Mouse (Mus musculus): ENCODE results near the gene Olfr450.

The Olfr450 gene

DNA sequence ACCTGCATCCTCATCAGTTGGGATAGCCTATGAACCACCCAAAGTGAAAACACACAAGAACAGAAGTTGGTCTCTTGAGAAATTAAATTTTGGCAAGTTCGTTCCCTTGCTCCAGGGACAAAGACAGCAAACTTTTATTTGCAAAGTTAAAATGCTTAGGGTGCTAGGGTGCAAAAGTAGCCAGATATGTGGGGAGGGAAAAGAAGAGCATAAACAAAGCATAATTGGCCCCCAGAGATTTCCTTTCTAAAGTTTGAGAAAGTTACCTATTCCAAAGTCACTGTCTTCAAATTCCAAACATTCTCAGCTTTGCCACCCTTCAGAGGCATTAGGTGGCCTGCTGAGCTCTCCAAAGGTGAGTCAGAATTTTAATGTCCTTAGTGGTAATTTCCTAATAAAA, at the start of gene Olfr450:
Gene Olfr450 (plus strand): TSS at position 301 of the 400 bp plus-strand sequence.
- H3K36me3 ChIP-seq (ENCODE audit: insufficient read depth, low read length): no peaks in the 10 kb centered on the region
- TF ChIP-seq POU5F1 (IDR thresholded peaks at IDR 0.05; ENCODE audit: borderline replicate concordance, low read length) (no peak), NANOG (IDR thresholded peaks at IDR 0.05; ENCODE audit: borderline replicate concordance, low read length) (no peak), CTCF (conservative IDR thresholded peaks at IDR 0.05; ENCODE audit: low read length) (no peak)
- H3K27me3 ChIP-seq (ENCODE audit: insufficient read depth, low read length): no peaks in the 10 kb centered on the region

DNA sequence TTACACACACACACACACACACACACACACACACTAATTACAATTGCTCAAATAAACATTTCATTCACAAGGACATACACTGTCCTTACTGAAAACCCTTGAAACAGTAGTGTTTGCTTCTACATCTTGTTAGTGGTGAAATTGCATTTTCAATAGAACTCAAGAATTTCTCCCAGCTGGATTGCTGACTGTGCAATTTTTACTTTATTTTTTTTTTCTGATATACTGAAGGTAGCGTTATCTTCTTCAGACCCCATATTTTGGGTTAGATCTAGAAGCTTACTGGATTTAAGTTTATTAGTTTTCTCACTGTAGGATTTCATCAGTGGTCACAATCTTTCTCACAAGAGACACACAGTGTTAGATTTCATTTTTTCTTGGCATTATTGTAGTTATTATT, 34.7 kb upstream of the Olfr450 start:
- H3K27me3 ChIP-seq (ENCODE audit: insufficient read depth, low read length): no peaks in the 10 kb centered on the region
- no peaks in the 10 kb centered on the region for H3K36me3 ChIP-seq (ENCODE audit: insufficient read depth, low read length)
- no peaks in the 10 kb centered on the region for H3K9me3 ChIP-seq (ENCODE audit: low read length)
- TF ChIP-seq NANOG (IDR thresholded peaks at IDR 0.05; ENCODE audit: borderline replicate concordance, low read length) (no peak), CTCF (conservative IDR thresholded peaks at IDR 0.05; ENCODE audit: low read length) (no peak), POU5F1 (IDR thresholded peaks at IDR 0.05; ENCODE audit: borderline replicate concordance, low read length) (no peak)
- no peaks in the 10 kb centered on the region for H3K4me1 ChIP-seq (replicated peaks; ENCODE audit: low read depth, low read length)
- no peak overlapping the region for H3K4me3 ChIP-seq (replicated peaks; ENCODE audit: low read length)

More for the DNA sequence above, at the start of gene Olfr450:
- no peak within 1 kb of the TSS for H3K4me3 ChIP-seq (replicated peaks; ENCODE audit: low read length)
- H3K9me3 ChIP-seq (ENCODE audit: low read length): no peaks in the 10 kb centered on the region
- no peaks in the 10 kb centered on the region for H3K4me1 ChIP-seq (replicated peaks; ENCODE audit: low read depth, low read length)

DNA sequence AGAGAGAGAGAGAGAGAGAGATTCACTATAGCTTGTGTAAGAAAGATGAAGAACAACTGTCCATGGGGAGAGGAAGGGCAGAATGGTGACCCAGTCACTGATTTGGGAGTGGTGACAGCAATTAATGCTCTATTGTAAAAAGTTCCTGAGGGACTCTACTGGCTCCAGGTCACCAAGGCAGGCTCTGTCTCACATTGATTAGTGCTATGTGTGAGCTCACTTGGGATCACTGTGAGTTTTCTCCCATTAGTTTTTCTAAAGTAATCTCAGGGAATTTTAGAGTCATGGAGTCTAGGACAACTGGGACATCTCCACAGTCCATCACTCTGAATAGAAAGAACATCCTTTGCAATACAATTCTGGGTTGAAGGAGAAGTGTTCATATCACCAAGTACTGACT, 26.9 kb upstream of the Olfr450 start, which contains the start of gene Olfr452:
Gene Olfr452 (plus strand): TSS at position 301 of the 400 bp plus-strand sequence.
- Histone ChIP-seq H3K36me3 (ENCODE audit: insufficient read depth, low read length) (no peaks in the 10 kb centered on the region), H3K9me3 (ENCODE audit: low read length) (no peaks in the 10 kb centered on the region), H3K4me3 (replicated peaks; ENCODE audit: low read length) (no peak within 1 kb of the TSS), H3K27me3 (ENCODE audit: insufficient read depth, low read length) (peaks cover 4% of the 10 kb centered on the region; the same call in 1 of the 2 replicates), H3K4me1 (replicated peaks; ENCODE audit: low read depth, low read length) (no peaks in the 10 kb centered on the region)
- no peak for TF ChIP-seq CTCF (conservative IDR thresholded peaks at IDR 0.05; ENCODE audit: low read length)
- TF ChIP-seq NANOG (IDR thresholded peaks at IDR 0.05; ENCODE audit: borderline replicate concordance, low read length): no peak
- TF ChIP-seq POU5F1 (IDR thresholded peaks at IDR 0.05; ENCODE audit: borderline replicate concordance, low read length): no peak

DNA sequence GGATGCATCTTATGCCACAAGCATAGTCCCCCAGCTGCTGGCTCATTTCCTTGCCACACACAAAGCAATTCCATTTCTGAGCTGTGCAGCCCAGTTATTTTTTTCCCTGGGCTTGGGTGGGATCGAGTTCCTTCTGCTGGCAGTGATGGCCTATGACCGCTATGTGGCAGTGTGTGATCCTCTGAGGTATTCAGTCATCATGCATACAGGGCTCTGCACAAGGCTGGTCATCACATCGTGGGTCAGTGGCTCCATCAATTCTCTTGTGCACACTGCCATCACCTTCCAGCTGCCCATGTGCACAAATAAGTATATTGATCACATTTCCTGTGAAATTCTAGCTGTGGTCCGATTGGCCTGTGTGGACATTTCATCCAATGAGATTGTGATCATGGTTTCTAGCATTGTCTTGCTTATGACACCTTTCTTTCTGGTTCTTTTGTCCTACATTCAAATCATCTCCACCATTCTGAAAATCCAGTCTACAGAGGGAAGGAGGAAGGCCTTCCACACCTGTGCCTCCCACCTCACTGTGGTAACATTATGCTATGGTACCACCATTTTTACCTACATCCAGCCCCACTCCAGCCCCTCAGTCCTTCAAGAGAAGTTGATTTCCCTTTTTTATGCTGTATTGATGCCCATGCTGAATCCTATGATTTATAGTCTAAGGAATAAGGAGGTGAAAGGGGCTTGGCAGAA, 21.3 kb upstream of the Olfr450 start:
- Histone ChIP-seq H3K36me3 (ENCODE audit: insufficient read depth, low read length) (no peaks in the 10 kb centered on the region), H3K4me1 (replicated peaks; ENCODE audit: low read depth, low read length) (no peaks in the 10 kb centered on the region), H3K9me3 (ENCODE audit: low read length) (peaks cover 3% of the 10 kb centered on the region; the same call in 1 of the 2 replicates), H3K27me3 (ENCODE audit: insufficient read depth, low read length) (no peaks in the 10 kb centered on the region), H3K4me3 (replicated peaks; ENCODE audit: low read length) (no peak overlapping the region)
- TF ChIP-seq CTCF (conservative IDR thresholded peaks at IDR 0.05; ENCODE audit: low read length) (peak; percentile 18; the same call in 1 of the 2 replicates), POU5F1 (IDR thresholded peaks at IDR 0.05; ENCODE audit: borderline replicate concordance, low read length) (no peak)

DNA sequence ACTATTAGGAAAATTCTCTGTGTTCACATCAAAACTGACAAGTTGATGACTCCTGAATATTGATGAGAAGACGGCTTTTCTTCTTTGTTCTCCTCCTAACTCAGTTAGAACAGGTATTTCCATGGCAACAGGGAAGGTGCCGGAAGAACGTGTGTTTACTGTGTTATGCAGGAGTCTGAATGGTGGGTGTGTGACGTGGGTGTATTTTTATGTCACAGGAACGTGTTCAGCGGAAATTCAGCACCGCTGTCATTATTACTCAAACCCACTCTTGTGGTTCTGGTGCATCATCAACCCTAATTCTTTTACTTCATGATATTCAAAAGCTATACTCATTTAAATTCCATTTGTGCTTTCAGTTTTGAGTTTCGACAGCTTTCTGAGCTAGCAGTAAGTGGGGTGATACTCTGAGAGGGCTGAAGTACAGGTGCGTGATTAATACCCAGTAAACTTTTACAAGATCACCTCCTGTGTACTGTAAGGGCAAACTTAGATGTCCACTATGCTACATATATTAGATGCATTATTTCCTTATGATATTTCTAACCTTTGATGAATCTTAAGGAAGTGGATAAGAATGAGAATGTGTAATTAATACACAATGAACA, 20.7 kb upstream of the Olfr450 start:
- Histone ChIP-seq H3K4me3 (replicated peaks; ENCODE audit: low read length) (no peak overlapping the region), H3K36me3 (ENCODE audit: insufficient read depth, low read length) (no peaks in the 10 kb centered on the region), H3K27me3 (ENCODE audit: insufficient read depth, low read length) (no peaks in the 10 kb centered on the region), H3K9me3 (ENCODE audit: low read length) (peaks cover 3% of the 10 kb centered on the region; the same call in 1 of the 2 replicates), H3K4me1 (replicated peaks; ENCODE audit: low read depth, low read length) (no peaks in the 10 kb centered on the region)
- no peak for TF ChIP-seq CTCF (conservative IDR thresholded peaks at IDR 0.05; ENCODE audit: low read length)

DNA sequence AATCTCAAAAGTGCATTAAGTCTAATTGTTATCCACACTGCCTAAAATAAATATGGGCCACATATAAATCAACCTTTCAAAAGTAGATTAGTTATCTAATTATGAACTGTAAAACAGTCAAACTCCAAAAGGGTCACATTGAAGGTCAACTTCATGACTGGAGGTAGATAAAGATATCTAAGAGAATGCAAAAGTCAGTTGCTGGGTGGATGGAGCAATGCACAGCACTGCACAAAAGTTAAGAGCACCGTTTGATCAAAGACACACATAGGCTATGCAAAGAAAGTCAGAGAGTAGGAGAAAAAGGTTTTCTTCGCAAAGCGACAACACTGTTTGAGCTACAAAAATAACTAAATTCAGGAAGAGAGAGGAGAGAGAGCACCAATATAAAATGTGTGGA, 16.8 kb upstream of the Olfr450 start:
- H3K27me3 ChIP-seq (ENCODE audit: insufficient read depth, low read length): no peaks in the 10 kb centered on the region
- TF ChIP-seq NANOG (IDR thresholded peaks at IDR 0.05; ENCODE audit: borderline replicate concordance, low read length) (no peak), CTCF (conservative IDR thresholded peaks at IDR 0.05; ENCODE audit: low read length) (no peak), POU5F1 (IDR thresholded peaks at IDR 0.05; ENCODE audit: borderline replicate concordance, low read length) (no peak)
- H3K9me3 ChIP-seq (ENCODE audit: low read length): peaks cover 3% of the 10 kb centered on the region; the same call in 1 of the 2 replicates
- no peaks in the 10 kb centered on the region for H3K4me1 ChIP-seq (replicated peaks; ENCODE audit: low read depth, low read length)
- no peak overlapping the region for H3K4me3 ChIP-seq (replicated peaks; ENCODE audit: low read length)
- H3K36me3 ChIP-seq (ENCODE audit: insufficient read depth, low read length): no peaks in the 10 kb centered on the region

DNA sequence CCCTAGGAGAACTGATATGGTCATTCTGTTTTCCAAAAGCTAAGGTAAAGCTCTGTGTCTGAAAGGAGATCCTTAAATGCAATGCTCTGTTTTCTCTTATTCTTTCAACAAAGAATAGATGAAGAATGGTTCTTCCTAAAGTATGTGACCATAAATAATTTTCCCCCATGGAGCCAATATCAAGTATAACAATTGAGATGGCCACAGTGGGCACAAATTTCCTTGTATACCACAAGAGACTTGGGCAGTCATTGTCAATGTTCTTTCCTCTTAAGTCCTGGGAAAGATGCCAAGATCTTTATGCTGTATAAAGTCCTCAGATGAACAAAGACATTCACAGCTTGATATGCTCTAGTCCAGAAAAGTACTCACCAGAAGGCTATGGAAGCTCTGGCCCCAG, 22.3 kb downstream of the Olfr450 start, which contains the start of gene Olfr449:
Gene Olfr449 (plus strand): TSS at position 301 of the 400 bp plus-strand sequence.
- Histone ChIP-seq H3K4me3 (replicated peaks; ENCODE audit: low read length) (no peak within 1 kb of the TSS), H3K27me3 (ENCODE audit: insufficient read depth, low read length) (no peaks in the 10 kb centered on the region), H3K4me1 (replicated peaks; ENCODE audit: low read depth, low read length) (no peaks in the 10 kb centered on the region), H3K9me3 (ENCODE audit: low read length) (no peaks in the 10 kb centered on the region), H3K36me3 (ENCODE audit: insufficient read depth, low read length) (no peaks in the 10 kb centered on the region)
- TF ChIP-seq POU5F1 (IDR thresholded peaks at IDR 0.05; ENCODE audit: borderline replicate concordance, low read length): no peak

DNA sequence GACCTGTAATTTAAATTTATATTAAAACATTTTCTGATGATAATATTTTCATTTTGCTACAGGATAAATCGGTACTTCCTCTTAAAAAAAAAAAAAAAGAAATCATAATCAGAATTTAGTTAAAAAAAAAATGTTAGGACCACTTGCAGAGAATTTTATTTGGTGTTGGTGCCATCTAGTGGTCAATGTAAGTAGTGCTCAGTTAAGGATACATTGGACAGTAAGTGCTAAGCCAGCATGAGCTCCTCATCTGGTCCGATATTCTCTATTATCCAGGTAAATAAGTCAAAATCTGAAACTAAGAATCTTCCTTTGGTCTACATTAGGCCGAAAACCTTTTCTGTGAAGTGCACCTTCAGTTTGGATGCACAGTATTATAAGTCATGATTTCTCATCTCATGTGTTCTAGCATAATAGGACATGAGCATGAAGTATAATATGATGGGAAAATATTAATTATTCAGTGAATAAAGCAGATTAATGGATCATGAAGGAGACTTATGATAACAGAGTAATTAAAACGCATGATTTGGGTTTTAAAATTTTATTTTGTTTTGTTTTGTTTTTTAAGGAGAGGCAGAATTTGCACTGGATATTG, 48.6 kb downstream of the Olfr450 start:
- H3K4me3 ChIP-seq (replicated peaks; ENCODE audit: low read length): no peak overlapping the region
- no peaks in the 10 kb centered on the region for H3K27me3 ChIP-seq (ENCODE audit: insufficient read depth, low read length)
- no peaks in the 10 kb centered on the region for H3K4me1 ChIP-seq (replicated peaks; ENCODE audit: low read depth, low read length)
- no peaks in the 10 kb centered on the region for H3K36me3 ChIP-seq (ENCODE audit: insufficient read depth, low read length)
- TF ChIP-seq NANOG (IDR thresholded peaks at IDR 0.05; ENCODE audit: borderline replicate concordance, low read length) (no peak), CTCF (conservative IDR thresholded peaks at IDR 0.05; ENCODE audit: low read length) (peak; percentile 74)
- no peaks in the 10 kb centered on the region for H3K9me3 ChIP-seq (ENCODE audit: low read length)

Data from E14TG2a.4 (cell line).